Mouse (Mus musculus) left cerebral cortex, adult 2 months (tissue): ENCODE measurements around the gene Gm20517. TPM values are rescaled to one million over a fixed set of nuclear protein-coding genes. Genes with fewer than 3 reads are reported as not detected.
A peak's percentile ranks its signal among the peaks of the same experiment; 100 is the strongest.
"Not testable (repeated sequence)": the region's sequence is repeated elsewhere in the genome, so short reads cannot be mapped to it uniquely, and the experiment has no call there.

Experiments
- DNase-seq, 2 experiments: peaks; one replicate each; pipeline ENCODE4 v3.0.0; 2021 to 2022; ENCODE audit warnings: low spot score in 2 of 2, mixed read lengths in 1 of 2; ENCODE audit errors: extremely low spot score in 1 of 2
- H3K27ac ChIP-seq: fragments of 200-600 bp; 2 replicates; pipeline ENCODE4 v1.8.1; 2022
- H3K4me3 ChIP-seq: fragments of 200-600 bp; 2 replicates; pipeline ENCODE4 v1.8.1; 2022
- CTCF ChIP-seq: fragments of 200-600 bp; IDR thresholded peaks from 2 replicates; pipeline ENCODE4 v1.8.1; 2022; ENCODE audit warnings: antibody characterized with exemption, mild to moderate bottlenecking, moderate library complexity
- intact Hi-C: fragments of 180-260 bp; cut with DNase I; formaldehyde crosslinking; loops from one replicate; pipeline ENCODE4 v1.15.1; 2025
- total RNA-seq, 2 experiments: library from RNA; stranded (reverse); gene quantifications; 2 replicates each; pipeline ENCODE4 v1.2.3; 2021

The Gm20517 gene
- total RNA-seq, 2 experiments from 2014 or later, result 7.1 TPM

DNA sequence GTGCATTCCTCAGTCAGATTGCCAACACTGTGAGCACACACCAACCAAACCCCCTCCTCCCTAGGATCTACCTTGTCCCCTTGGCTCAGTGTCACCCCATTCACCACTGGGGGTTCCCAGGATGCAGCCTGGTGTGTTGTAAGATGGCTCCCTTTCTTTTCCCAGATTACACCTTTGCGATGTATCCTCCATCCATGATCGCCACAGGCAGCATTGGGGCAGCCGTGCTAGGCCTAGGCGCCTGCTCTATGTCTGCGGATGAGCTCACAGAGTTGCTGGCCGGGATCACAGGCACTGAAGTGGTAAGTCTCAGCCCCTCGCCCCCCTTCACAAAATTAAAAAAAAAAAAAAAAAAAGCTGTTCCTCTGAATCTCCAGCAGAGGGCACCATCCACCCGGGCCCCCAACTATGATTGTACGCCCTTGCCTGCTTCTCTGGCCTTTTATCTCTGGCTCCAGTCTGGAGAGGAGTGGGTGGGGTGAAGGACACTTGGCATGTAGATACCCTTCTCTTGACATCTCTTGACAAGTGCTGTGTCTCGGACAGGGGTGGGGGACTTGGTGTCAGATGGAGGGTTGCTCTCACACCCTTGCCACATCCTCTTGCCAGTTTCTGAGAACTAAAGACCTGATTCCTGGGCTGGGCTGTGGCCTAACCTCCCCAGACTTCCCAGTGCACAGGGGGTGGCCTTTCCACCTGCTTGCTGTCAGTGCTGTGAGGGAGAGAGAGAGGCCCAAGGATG lies 13.4 kb upstream of the Gm20517 start:
- no peak for DNase-seq
- intact Hi-C loops, result no loop called here
- H3K27ac ChIP-seq, result no peak overlapping the region
- no peak overlapping the region for H3K4me3 ChIP-seq
- TF ChIP-seq CTCF, result peak; percentile 77

DNA sequence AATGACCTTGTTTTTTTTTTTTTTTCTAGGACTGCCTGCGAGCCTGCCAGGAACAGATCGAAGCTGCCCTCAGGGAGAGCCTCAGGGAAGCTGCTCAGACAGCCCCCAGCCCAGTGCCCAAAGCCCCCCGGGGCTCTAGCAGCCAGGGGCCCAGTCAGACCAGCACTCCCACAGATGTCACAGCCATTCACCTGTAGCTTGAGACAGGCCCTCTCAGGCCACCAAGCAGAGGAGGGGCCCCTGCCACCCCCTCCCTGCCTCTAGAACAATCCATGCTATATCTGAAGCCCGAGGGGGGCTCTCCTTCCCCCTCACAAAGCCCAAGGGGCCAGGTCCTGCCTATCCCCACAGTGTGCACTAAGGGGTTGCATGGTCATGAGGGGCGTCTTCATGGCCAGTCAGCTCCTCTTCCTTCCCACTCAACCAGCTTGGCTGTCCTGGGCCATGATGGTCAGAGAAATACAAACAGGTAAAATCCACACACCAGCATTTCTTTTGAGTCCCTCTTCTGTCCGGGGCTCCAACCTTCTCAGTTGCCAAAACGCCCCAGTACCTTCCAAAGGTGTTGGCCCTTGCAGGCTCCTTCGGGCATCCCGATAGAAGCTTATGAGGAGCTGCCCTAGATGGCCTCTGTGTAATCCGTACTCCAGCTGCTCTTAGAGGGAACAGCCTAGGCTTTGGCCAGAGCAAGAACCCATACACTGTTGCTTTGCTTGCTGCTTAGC lies 12.6 kb upstream of the Gm20517 start:
- DNase-seq, intact Hi-C loops, H3K4me3 ChIP-seq, H3K27ac ChIP-seq: not testable (repeated sequence)

DNA sequence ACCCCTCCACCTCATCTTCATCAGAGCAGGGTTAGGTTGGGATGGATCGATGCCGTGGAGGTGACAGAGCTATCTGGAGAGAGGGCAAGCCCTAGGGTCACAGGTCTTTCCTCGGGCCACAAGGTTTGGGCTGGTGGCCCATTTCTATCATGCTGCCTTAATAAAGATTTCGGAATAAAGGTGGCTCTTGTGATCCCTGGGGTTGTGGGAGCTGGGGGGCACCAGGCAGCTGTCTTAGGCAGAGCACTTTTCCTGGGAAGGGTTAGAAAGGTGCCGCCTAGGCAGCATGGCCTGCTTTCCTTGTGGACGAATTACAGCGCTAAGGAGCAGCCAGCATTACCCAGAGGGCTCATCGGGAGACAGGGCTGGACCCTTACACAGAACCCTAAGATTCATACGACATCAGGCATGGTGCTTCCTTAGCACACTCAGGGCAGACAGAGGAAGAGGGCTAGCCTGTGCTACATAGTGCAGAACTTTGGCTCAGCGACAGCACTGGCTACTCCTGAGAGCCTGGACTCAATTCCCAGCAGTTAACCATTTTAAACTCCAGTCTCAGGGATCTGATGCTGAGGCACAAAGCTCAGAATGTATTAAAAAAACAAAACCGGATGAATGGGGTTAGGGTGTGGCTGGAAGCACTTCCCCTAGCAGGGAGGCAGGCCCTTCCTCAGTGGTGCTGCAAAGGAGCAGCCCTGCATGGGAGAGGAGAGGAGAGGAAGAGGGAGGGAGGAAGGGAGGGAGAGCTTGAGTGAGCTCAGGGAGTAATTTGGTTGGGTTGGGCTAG lies 11.7 kb upstream of the Gm20517 start:
- Histone ChIP-seq H3K27ac (no peak overlapping the region), H3K4me3 (no peak overlapping the region)
- no peak for TF ChIP-seq CTCF
- intact Hi-C loops, result no loop called here
- no peak for DNase-seq

- DNase-seq, result no peak
- Histone ChIP-seq H3K27ac (no peak overlapping the region; the same call in 1 of the 2 replicates), H3K4me3 (no peak overlapping the region)
- intact Hi-C loops, result no loop called here
- no peak for TF ChIP-seq CTCF
Observed at GRCm38 (mm10) chr17:47600601-47601388, 10.6 kb upstream of the Gm20517 start.

- no peak overlapping the region for H3K27ac ChIP-seq
Observed at GRCm38 (mm10) chr17:47601389-47601755, 10.0 kb upstream of the Gm20517 start.

DNA sequence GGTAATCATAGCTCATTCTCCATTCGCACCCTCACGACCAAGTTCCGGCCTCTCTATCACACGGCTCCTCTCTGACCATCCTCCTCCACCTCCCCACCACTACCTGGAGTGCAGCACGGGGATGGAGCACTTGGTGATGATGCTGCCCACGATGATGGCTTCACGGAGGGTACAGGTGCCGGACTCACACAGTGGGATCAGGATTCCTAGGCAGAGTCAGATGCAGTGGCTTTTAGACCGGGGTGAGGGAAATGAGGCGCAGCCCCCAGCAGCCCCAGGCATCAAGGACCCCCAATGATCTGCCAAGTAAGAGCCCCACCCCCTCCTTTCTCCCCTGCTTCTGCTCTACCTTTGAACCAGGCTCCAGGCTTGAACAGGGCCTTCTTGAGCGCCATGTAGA lies 9.1 kb upstream of the Gm20517 start:
- H3K4me3 ChIP-seq, result no peak overlapping the region
- TF ChIP-seq CTCF, result no peak
- no peak overlapping the region for H3K27ac ChIP-seq
- DNase-seq, result no peak
- intact Hi-C loops, result no loop called here

More at GRCm38 (mm10) chr17:47601389-47601755, 10.0 kb upstream of the Gm20517 start:
- TF ChIP-seq CTCF, result no peak
- no peak for DNase-seq
- no peak overlapping the region for H3K4me3 ChIP-seq
- intact Hi-C loops, result no loop called here

GRCm38 (mm10) chr17:47606220-47606619 lies 5.2 kb upstream of the Gm20517 start:
- intact Hi-C loops, result no loop called here
- H3K27ac ChIP-seq, result no peak overlapping the region

DNA sequence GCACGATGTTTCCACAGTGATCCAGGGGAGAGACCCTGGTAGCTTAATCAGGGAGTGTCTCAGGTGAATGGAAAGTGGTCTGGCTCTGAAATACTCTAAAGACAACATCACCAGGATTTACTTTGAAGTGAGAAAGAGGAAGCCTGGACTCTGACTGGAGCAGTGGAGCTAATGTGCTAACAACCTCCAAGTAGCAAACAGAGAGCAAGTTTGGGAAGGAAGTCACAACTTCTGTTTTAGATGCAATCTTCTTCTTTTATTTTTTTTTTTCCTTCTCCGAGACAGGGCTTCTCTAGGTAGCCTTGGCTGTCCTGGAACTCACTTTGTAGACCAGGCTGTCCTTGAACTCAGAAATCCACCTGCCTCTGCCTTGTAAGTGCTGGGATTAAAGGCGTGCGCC lies 2.2 kb upstream of the Gm20517 start:
- DNase-seq, result no peak
- Histone ChIP-seq H3K4me3 (no peak overlapping the region), H3K27ac (no peak overlapping the region)
- intact Hi-C loops, result no loop called here
- no peak for TF ChIP-seq CTCF

More at GRCm38 (mm10) chr17:47606220-47606619, 5.2 kb upstream of the Gm20517 start:
- TF ChIP-seq CTCF, result peak; percentile 42
- no peak for DNase-seq
- no peak overlapping the region for H3K4me3 ChIP-seq

DNA sequence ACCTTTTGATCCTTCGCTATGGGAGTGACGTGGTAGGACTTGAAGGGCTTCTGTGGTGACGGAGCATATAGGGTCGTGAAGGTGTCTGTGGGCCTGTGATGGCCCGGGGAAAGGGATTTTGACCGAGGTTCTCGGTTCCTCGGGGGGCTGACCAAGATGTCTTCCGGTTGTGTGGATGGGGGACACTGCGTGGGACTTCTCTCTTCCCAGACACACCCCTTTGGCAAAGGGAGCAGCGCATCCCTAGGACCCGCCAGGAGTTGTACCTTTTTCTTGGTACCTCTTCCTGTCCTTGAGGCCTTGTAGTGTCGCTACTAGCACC lies 233 bp downstream of the Gm20517 start:
- TF ChIP-seq CTCF, result no peak
- Histone ChIP-seq H3K4me3 (peak overlapping the region; percentile 61), H3K27ac (peak overlapping the region; percentile 98)
- DNase-seq, result no peak
- intact Hi-C loops, result loop anchor here (1.0 to 5.0 kb wide), 2 partner anchors 18 to 76 kb away; partner anchors contain the start of genes Frs3 and Tomm6

DNA sequence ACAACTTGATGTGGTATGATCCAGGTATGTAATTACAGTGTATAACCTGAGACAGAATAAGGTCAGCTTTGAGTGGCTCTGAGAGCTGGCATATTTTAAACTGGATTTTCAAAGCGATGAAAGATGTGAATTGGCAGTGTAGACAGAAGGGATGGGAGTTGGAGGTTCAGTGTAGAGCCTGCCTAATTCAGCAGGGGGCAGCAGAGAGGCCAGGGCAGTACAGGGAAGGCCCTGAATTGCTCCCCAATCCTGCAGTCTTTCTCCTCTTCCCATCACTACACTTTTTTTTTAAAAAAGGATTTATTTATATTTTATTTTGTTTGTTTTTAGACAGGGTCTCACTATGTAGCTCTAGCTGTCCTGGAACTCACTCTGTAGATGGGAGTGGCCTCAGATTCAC lies 2.6 kb downstream of the Gm20517 start:
- H3K4me3 ChIP-seq, result no peak overlapping the region
- no peak overlapping the region for H3K27ac ChIP-seq
- DNase-seq, result no peak
- intact Hi-C loops, result loop anchor here (5.0 kb wide), 1 partner anchor 73 kb away; the partner anchor contains the start of genes Frs3 and Tomm6
- peak; percentile 75 for TF ChIP-seq CTCF

- Histone ChIP-seq H3K27ac (no peak overlapping the region), H3K4me3 (no peak overlapping the region)
- intact Hi-C loops, result no loop called here
- DNase-seq, result no peak
- TF ChIP-seq CTCF, result no peak
Observed at GRCm38 (mm10) chr17:47616119-47616518, 4.7 kb downstream of the Gm20517 start.
